In the genomic region with DNA sequence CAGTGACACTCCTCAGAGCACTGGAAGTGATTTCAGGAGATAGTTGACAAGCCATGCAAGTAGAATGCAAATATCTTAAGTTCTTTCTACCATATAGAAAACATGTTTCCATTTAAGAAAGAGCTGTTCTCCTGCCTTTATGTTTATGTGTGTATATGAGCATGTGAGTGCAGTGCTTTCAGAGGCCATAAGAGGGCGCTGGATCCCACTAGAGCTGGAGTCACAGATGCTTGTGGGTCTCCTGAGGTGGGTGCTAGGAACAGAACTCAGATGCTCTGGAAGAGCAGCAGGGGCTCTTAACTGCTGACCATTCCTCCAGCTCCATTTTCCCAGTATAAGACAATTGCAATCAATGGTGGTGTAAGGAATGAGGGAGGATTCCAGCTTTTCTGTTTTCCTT, we compare ENCODE assay signal across 27 mouse cellular contexts. TPM values are rescaled to one million over a fixed set of nuclear protein-coding genes. Genes with fewer than 3 reads are reported as not detected.
A peak's percentile ranks its signal among the peaks of the same experiment; 100 is the strongest.
DNase-seq lines count a peak whose midpoint lies in the region; ATAC-seq and TF ChIP-seq lines count a peak whose summit lies in the region.
"Had no signal": no experiment of that assay in that cellular context is flagged by ENCODE, and none has a peak within 500 bp of the region (broad histone marks: within the 10 kb centered on the region; RNA-seq: fewer than 3 reads in every experiment).

No protein-coding gene starts in this region.

- no peak for TF ChIP-seq POLR2A in brain, embryonic 14.5 days (IDR thresholded peaks at IDR 0.05; ENCODE audit: borderline replicate concordance, extremely low read depth, insufficient read depth, insufficient read length, poor library complexity, severe bottlenecking)

- TF ChIP-seq CTCF in intestine, postnatal 0 days (IDR thresholded peaks at IDR 0.05; ENCODE audit: low read depth) = peak; percentile 20; the same call in 1 of the 2 replicates
- TF ChIP-seq CTCF in lung, postnatal 0 days (IDR thresholded peaks at IDR 0.05) = peak; percentile 19; the same call in 1 of the 2 replicates
- peak; percentile 24; the same call in 1 of the 2 replicates for TF ChIP-seq CTCF in brain, embryonic 14.5 days (IDR thresholded peaks at IDR 0.05; ENCODE audit: borderline replicate concordance, extremely low read depth, insufficient read depth, insufficient read length)

- H3K9ac ChIP-seq in intestine, postnatal 0 days (ENCODE audit: low read depth, low read length) = no peak overlapping the region
- no peak overlapping the region for H3K9ac ChIP-seq in intestine, embryonic 15.5 days
- no peak overlapping the region for H3K9ac ChIP-seq in lung, postnatal 0 days (replicated peaks; ENCODE audit: low read depth)
- H3K9ac ChIP-seq: forebrain, embryonic 15.5 days; heart, embryonic 15.5 days; hindbrain, embryonic 14.5 days; midbrain, embryonic 12.5 days; neural tube, embryonic 13.5 days; stomach, embryonic 15.5 days had no signal

- no peak for ATAC-seq in intestine, postnatal 0 days
- no peak for ATAC-seq in intestine, embryonic 15.5 days
- no peak for ATAC-seq in lung, postnatal 0 days
- ATAC-seq: CD4-positive, CD25-positive, alpha-beta regulatory T cell, adult 4 months; forebrain, embryonic 15.5 days; inflammation-experienced regulatory T-cells, adult 6 months had no signal

- H3K9me3 ChIP-seq in intestine, postnatal 0 days (ENCODE audit: control insufficient read depth) = no peaks in the 10 kb centered on the region
- no peaks in the 10 kb centered on the region for H3K9me3 ChIP-seq in intestine, embryonic 15.5 days
- no peaks in the 10 kb centered on the region for H3K9me3 ChIP-seq in lung, postnatal 0 days (ENCODE audit: low read length)
- H3K9me3 ChIP-seq: forebrain, embryonic 15.5 days; heart, embryonic 15.5 days; stomach, embryonic 15.5 days had no signal

- H3K27me3 ChIP-seq in intestine, postnatal 0 days (replicated peaks; ENCODE audit: control insufficient read depth, insufficient read depth, low read length) = no peaks in the 10 kb centered on the region
- H3K27me3 ChIP-seq in intestine, embryonic 15.5 days (replicated peaks) = no peaks in the 10 kb centered on the region
- no peaks in the 10 kb centered on the region for H3K27me3 ChIP-seq in lung, postnatal 0 days (replicated peaks; ENCODE audit: insufficient read depth, low read length)
- H3K27me3 ChIP-seq: forebrain, embryonic 15.5 days; heart, embryonic 15.5 days; midbrain, embryonic 12.5 days; neural tube, embryonic 13.5 days; stomach, embryonic 15.5 days had no signal

- no peak for DNase-seq in lung, postnatal 0 days (ENCODE audit: low spot score)
- no peak for DNase-seq in lung, postnatal 14 days
- peak; percentile 17 for DNase-seq in ES-CJ7 (ENCODE audit: low read depth, low spot score)
- DNase-seq in brain, embryonic 14.5 days (ENCODE audit: low read depth) = no peak
- no peak for DNase-seq in right cerebral cortex, postnatal 14 days
- DNase-seq: adrenal gland, postnatal 14 days; cerebellum, adult 9-10 months; gastrocnemius, postnatal 25 days; heart, adult 18-20 months; heart, postnatal 4 days; kidney, adult 8-10 months; kidney, postnatal 25 days; lung, postnatal 10 days; retina, postnatal 1 day had no signal

- no peak overlapping the region for H3K4me3 ChIP-seq in intestine, postnatal 0 days (ENCODE audit: low read depth, low read length)
- H3K4me3 ChIP-seq in intestine, embryonic 15.5 days (replicated peaks) = no peak overlapping the region
- no peak overlapping the region for H3K4me3 ChIP-seq in lung, postnatal 0 days (ENCODE audit: low read depth, low read length)
- H3K4me3 ChIP-seq: forebrain, embryonic 15.5 days; heart, embryonic 15.5 days; midbrain, embryonic 12.5 days; myocyte; neural tube, embryonic 13.5 days; stomach, embryonic 15.5 days had no signal

- no peak for TF ChIP-seq EP300 in lung, postnatal 0 days (IDR thresholded peaks at IDR 0.05)

- H3K36me3 ChIP-seq in intestine, postnatal 0 days (ENCODE audit: control insufficient read depth, insufficient read depth) = no peaks in the 10 kb centered on the region
- 0 out of 2 replicates have a peak, but pooled peaks cover under 1% of the 10 kb centered on the region for H3K36me3 ChIP-seq in intestine, embryonic 15.5 days
- H3K36me3 ChIP-seq in lung, postnatal 0 days (ENCODE audit: insufficient read depth, low read length) = no peaks in the 10 kb centered on the region; the same call in 1 of the 2 replicates
- H3K36me3 ChIP-seq: G1E; heart, embryonic 15.5 days; stomach, embryonic 15.5 days had no signal

- no peak overlapping the region for H3K4me2 ChIP-seq in intestine, postnatal 0 days (replicated peaks; ENCODE audit: low read depth)
- no peak overlapping the region for H3K4me2 ChIP-seq in intestine, embryonic 15.5 days (replicated peaks)
- no peak overlapping the region for H3K4me2 ChIP-seq in lung, postnatal 0 days (replicated peaks; ENCODE audit: low read depth, low read length)
- H3K4me2 ChIP-seq: forebrain, embryonic 15.5 days; heart, embryonic 15.5 days; hindbrain, embryonic 14.5 days; midbrain, embryonic 12.5 days; neural tube, embryonic 13.5 days; stomach, embryonic 15.5 days had no signal

- WGBS in intestine, postnatal 0 days = 59% methylated on average over 1 of the region's 1 CpGs
- WGBS in intestine, embryonic 15.5 days = 82% methylated on average over 1 of the region's 1 CpGs
- WGBS in lung, postnatal 0 days = 75% methylated on average over 1 of the region's 1 CpGs

- no peak overlapping the region for H3K27ac ChIP-seq in intestine, postnatal 0 days (ENCODE audit: low read depth, low read length)
- no peak overlapping the region for H3K27ac ChIP-seq in intestine, embryonic 15.5 days
- H3K27ac ChIP-seq in lung, postnatal 0 days (ENCODE audit: low read length) = no peak overlapping the region
- H3K27ac ChIP-seq: forebrain, embryonic 15.5 days; heart, embryonic 15.5 days; hindbrain, embryonic 14.5 days; midbrain, embryonic 12.5 days; neural tube, embryonic 13.5 days; stomach, embryonic 15.5 days had no signal

- H3K4me1 ChIP-seq in intestine, postnatal 0 days (replicated peaks; ENCODE audit: control insufficient read depth, insufficient read depth, low read length) = peaks cover 6% of the 10 kb centered on the region; the same call in 1 of the 2 replicates
- H3K4me1 ChIP-seq in intestine, embryonic 15.5 days (replicated peaks) = peaks cover 10% of the 10 kb centered on the region; the same call in 1 of the 2 replicates
- H3K4me1 ChIP-seq in lung, postnatal 0 days (ENCODE audit: insufficient read depth, low read depth, low read length) = no peaks in the 10 kb centered on the region
- H3K4me1 ChIP-seq: forebrain, embryonic 15.5 days; midbrain, embryonic 12.5 days; neural tube, embryonic 13.5 days had no signal

RNA-seq across cellular contexts. Expression of a gene that starts 26.5 kb away (rescaled TPM):
- 0.18 and 0.25 TPM in 2 replicates for polyA plus RNA-seq in intestine, postnatal 0 days (2015; fragmentation: Nextera tagmentation; extraction: Ambion mirVana)
- 0.21 and 0.30 TPM in 2 replicates for polyA plus RNA-seq in intestine, embryonic 15.5 days (2015; fragmentation: Nextera tagmentation; extraction: Ambion mirVana)
- polyA plus RNA-seq in lung, postnatal 0 days (2015; fragmentation: Nextera tagmentation; extraction: Ambion mirVana) = 0.30 and 0.33 TPM in 2 replicates
- polyA plus RNA-seq in brain, embryonic 14.5 days (2012; rRNA removed) = 0.24 and 0.51 TPM in 2 replicates
- polyA plus RNA-seq: CD4-positive, CD25-positive, alpha-beta regulatory T cell, adult 4 months; forebrain, embryonic 15.5 days; liver, embryonic 16.5 days; midbrain, embryonic 12.5 days had no signal
